ENCODE assay signal across 13 mouse cellular contexts in the genomic region with DNA sequence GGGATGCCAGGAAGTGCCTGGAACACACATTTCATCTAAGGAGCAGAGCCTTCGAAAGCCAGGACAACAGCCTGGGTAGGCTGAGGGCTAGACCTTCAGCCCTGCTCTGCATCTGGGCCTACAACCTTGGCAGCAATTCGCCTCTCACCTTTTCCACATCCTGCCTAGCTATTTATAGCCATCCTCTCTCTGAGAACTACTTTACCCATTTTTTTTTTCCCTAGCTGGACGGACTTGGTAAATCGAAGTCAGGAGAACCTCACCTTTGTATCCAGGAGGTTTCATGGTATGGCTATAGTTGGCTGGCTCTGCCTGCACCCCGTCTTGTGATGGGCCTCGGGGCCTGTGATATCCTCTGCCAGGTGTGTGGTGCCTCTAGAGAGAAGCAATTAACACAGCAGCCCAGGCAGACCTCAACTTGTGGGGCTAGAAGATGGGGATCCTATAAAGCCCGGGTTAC. TPM values are rescaled to one million over a fixed set of nuclear protein-coding genes. Genes with fewer than 3 reads are reported as not detected.
DNase-seq lines count a peak whose midpoint lies in the region; ATAC-seq and TF ChIP-seq lines count a peak whose summit lies in the region.
"Had no signal": no experiment of that assay in that cellular context is flagged by ENCODE, and none has a peak within 500 bp of the region (broad histone marks: within the 10 kb centered on the region; RNA-seq: fewer than 3 reads in every experiment).

No protein-coding gene starts in this region.

- H3K4me3 ChIP-seq in forebrain, postnatal 0 days (ENCODE audit: low read depth, low read length) = no peak overlapping the region
- no peak overlapping the region for H3K4me3 ChIP-seq in forebrain, embryonic 11.5 days (ENCODE audit: low read depth, low read length)
- H3K4me3 ChIP-seq in kidney, adult 2 months (ENCODE audit: insufficient read depth, low read depth, low read length) = no peak overlapping the region
- no peak overlapping the region for H3K4me3 ChIP-seq in kidney, embryonic 15.5 days (replicated peaks)
- no peak overlapping the region for H3K4me3 ChIP-seq in limb, embryonic 10.5 days

- no peaks in the 10 kb centered on the region for H3K27me3 ChIP-seq in forebrain, postnatal 0 days (ENCODE audit: insufficient read depth, low read length)
- no peaks in the 10 kb centered on the region for H3K27me3 ChIP-seq in forebrain, embryonic 11.5 days (ENCODE audit: control insufficient read depth, insufficient read depth, low read length)
- H3K27me3 ChIP-seq in kidney, adult 2 months (replicated peaks; ENCODE audit: control insufficient read depth, insufficient read depth, low read length) = no peaks in the 10 kb centered on the region
- H3K27me3 ChIP-seq in kidney, embryonic 15.5 days = no peaks in the 10 kb centered on the region
- H3K27me3 ChIP-seq in limb, embryonic 10.5 days (ENCODE audit: low read depth, poor library complexity, severe bottlenecking) = peaks cover 8% of the 10 kb centered on the region

- WGBS in forebrain, postnatal 0 days = 76% methylated on average over 7 of the region's 7 CpGs
- 86% methylated on average over 7 of the region's 7 CpGs for WGBS in forebrain, embryonic 11.5 days
- WGBS in kidney, adult 2 months = 62% methylated on average over 7 of the region's 7 CpGs
- WGBS in kidney, embryonic 15.5 days = 79% methylated on average over 7 of the region's 7 CpGs
- 87% methylated on average over 7 of the region's 7 CpGs for WGBS in limb, embryonic 10.5 days

- no peak overlapping the region for H3K27ac ChIP-seq in forebrain, postnatal 0 days (ENCODE audit: low read depth, low read length)
- no peak overlapping the region for H3K27ac ChIP-seq in forebrain, embryonic 11.5 days (ENCODE audit: low read depth, low read length)
- H3K27ac ChIP-seq in kidney, adult 2 months (ENCODE audit: insufficient read depth, low read depth, low read length) = peak overlapping the region; percentile 32; the same call in 1 of the 2 replicates
- H3K27ac ChIP-seq in kidney, embryonic 15.5 days = no peak overlapping the region
- H3K27ac ChIP-seq in limb, embryonic 10.5 days = peak overlapping the region; percentile 20; the same call in 1 of the 2 replicates
- H3K27ac ChIP-seq: liver, embryonic 14.5 days had no signal

- H3K4me2 ChIP-seq in forebrain, postnatal 0 days (ENCODE audit: low read depth) = no peak overlapping the region
- H3K4me2 ChIP-seq in forebrain, embryonic 11.5 days (ENCODE audit: low read depth, low read length, severe bottlenecking) = no peak overlapping the region
- no peak overlapping the region for H3K4me2 ChIP-seq in kidney, embryonic 15.5 days

- H3K9me3 ChIP-seq in forebrain, postnatal 0 days (ENCODE audit: low read length) = no peaks in the 10 kb centered on the region
- H3K9me3 ChIP-seq in forebrain, embryonic 11.5 days (ENCODE audit: control insufficient read depth, low read length) = no peaks in the 10 kb centered on the region
- H3K9me3 ChIP-seq in kidney, embryonic 15.5 days (replicated peaks) = no peaks in the 10 kb centered on the region
- no peaks in the 10 kb centered on the region for H3K9me3 ChIP-seq in limb, embryonic 10.5 days (replicated peaks)

- peaks cover 24% of the 10 kb centered on the region for H3K4me1 ChIP-seq in forebrain, postnatal 0 days (ENCODE audit: insufficient read depth)
- H3K4me1 ChIP-seq in forebrain, embryonic 11.5 days (replicated peaks; ENCODE audit: control insufficient read depth, insufficient read depth, low read length) = peaks cover 14% of the 10 kb centered on the region
- peaks cover 13% of the 10 kb centered on the region; the same call in 1 of the 2 replicates for H3K4me1 ChIP-seq in kidney, adult 2 months (ENCODE audit: control insufficient read depth, insufficient read depth, low read length)
- peaks cover 57% of the 10 kb centered on the region for H3K4me1 ChIP-seq in kidney, embryonic 15.5 days
- peaks cover 47% of the 10 kb centered on the region for H3K4me1 ChIP-seq in limb, embryonic 10.5 days

- ATAC-seq in forebrain, postnatal 0 days = no peak
- no peak for ATAC-seq in forebrain, embryonic 11.5 days (replicated peaks; ENCODE audit: low FRiP score)
- no peak for ATAC-seq in kidney, embryonic 15.5 days (replicated peaks; ENCODE audit: low FRiP score)
- ATAC-seq in CD4-positive, CD25-positive, alpha-beta regulatory T cell, adult 4 months = peak; percentile 70
- ATAC-seq in cerebellum, adult (ENCODE audit: insufficient number of reproducible peaks, low FRiP score, low TSS enrichment) = no peak
- no peak for ATAC-seq in granulocyte monocyte progenitor cell, adult 5-6 weeks (replicated peaks; ENCODE audit: poor library complexity, severe bottlenecking)

- 0 out of 2 replicates have a peak overlapping the region, but pooled peaks have one; percentile 33 for H3K9ac ChIP-seq in forebrain, postnatal 0 days
- H3K9ac ChIP-seq in forebrain, embryonic 11.5 days (ENCODE audit: low read length) = no peak overlapping the region
- no peak overlapping the region for H3K9ac ChIP-seq in kidney, embryonic 15.5 days
- H3K9ac ChIP-seq: liver, embryonic 14.5 days had no signal

- DNase-seq in forebrain, postnatal 0 days = no peak
- no peak for DNase-seq in forebrain, embryonic 11.5 days (ENCODE audit: low spot score)
- peak; percentile 28 for DNase-seq in kidney, adult 2 months
- DNase-seq in limb, embryonic 10.5 days (ENCODE audit: low spot score) = no peak
- DNase-seq: gastrocnemius, postnatal 36 days; kidney, postnatal 10 days; layer of hippocampus, postnatal 36 days; right cerebral cortex, postnatal 25 days had no signal

- TF ChIP-seq CTCF in forebrain, postnatal 0 days (IDR thresholded peaks at IDR 0.05; ENCODE audit: low read depth) = no peak
- TF ChIP-seq CTCF in kidney, adult 2 months (conservative IDR thresholded peaks at IDR 0.05; ENCODE audit: insufficient read depth, insufficient read length, low read depth, low read length) = no peak

- H3K36me3 ChIP-seq in forebrain, postnatal 0 days (ENCODE audit: insufficient read depth) = no peaks in the 10 kb centered on the region
- no peaks in the 10 kb centered on the region for H3K36me3 ChIP-seq in forebrain, embryonic 11.5 days (ENCODE audit: control insufficient read depth, insufficient read depth, low read length)
- no peaks in the 10 kb centered on the region for H3K36me3 ChIP-seq in kidney, adult 2 months (ENCODE audit: control insufficient read depth, insufficient read depth, low read length)
- H3K36me3 ChIP-seq in kidney, embryonic 15.5 days = no peaks in the 10 kb centered on the region
- H3K36me3 ChIP-seq in limb, embryonic 10.5 days = no peaks in the 10 kb centered on the region

- no peak for TF ChIP-seq POLR2A in kidney, adult 2 months (IDR thresholded peaks at IDR 0.05; ENCODE audit: low read depth, low read length)

RNA-seq across cellular contexts. Expression of gene Pitpnm2, which starts 57.3 kb away (rescaled TPM):
- total RNA-seq in forebrain, postnatal 0 days (2014; rRNA removed) = 33.8 and 38.4 TPM in 2 replicates
- polyA plus RNA-seq in forebrain, postnatal 0 days (2015; fragmentation: Nextera tagmentation; extraction: Ambion mirVana) = 9.2 and 10.1 TPM in 2 replicates
- 6.8 and 7.1 TPM in 2 replicates for polyA plus RNA-seq in forebrain, embryonic 11.5 days (2014; fragmentation: Nextera tagmentation; extraction: Ambion mirVana)
- 17.3 and 19.8 TPM in 2 replicates for polyA plus RNA-seq in kidney, adult 2 months (2012; rRNA removed)
- 3.5 and 3.6 TPM in 2 replicates for polyA plus RNA-seq in kidney, embryonic 15.5 days (2015; fragmentation: Nextera tagmentation; extraction: Ambion mirVana)
- 10 to 100 TPM in 1 of 2 experiments, 1 to 10 TPM in 1; 9.3 to 11.5 TPM for polyA plus RNA-seq in CD4-positive, CD25-positive, alpha-beta regulatory T cell, adult 4 months (2017; shearing (Covaris generic))
- polyA plus RNA-seq in limb, embryonic 10.5 days (2016; fragmentation: Nextera tagmentation; extraction: Ambion mirVana) = 2.0 and 2.4 TPM in 2 replicates
- total RNA-seq in granulocyte monocyte progenitor cell, adult 5-6 weeks (2014; fragmentation: Nextera tagmentation) = 8.8 and 10.4 TPM in 2 replicates
- total RNA-seq in granulocyte monocyte progenitor cell, adult 5-6 weeks (2017) = 3.1 and 4.1 TPM in 2 replicates

Comparison
In these comparisons a context has a peak if more than half of its experiments do, and no peak if none do; other contexts are left out.
1. H3K27ac ChIP-seq: peak in kidney, adult 2 months (single experiment) and limb, embryonic 10.5 days (single experiment); none in forebrain, postnatal 0 days (single experiment), forebrain, embryonic 11.5 days (single experiment) and kidney, embryonic 15.5 days (single experiment).